Mouse (Mus musculus) erythroblast, embryonic 14.5 days (primary cell): ENCODE data around the gene Plgrkt.

ENCODE experiments used
- GATA1 ChIP-seq: IDR thresholded peaks from 2 replicates; pipeline ENCODE4 v1.6.1; 2012; ENCODE audit warnings: low read length, inconsistent platforms, mixed read lengths
- TAL1 ChIP-seq: IDR thresholded peaks from 3 replicates; pipeline ENCODE4 v1.6.1; 2012; ENCODE audit warnings: low read length, inconsistent platforms, mixed read lengths

- no peak for TF ChIP-seq GATA1
- TF ChIP-seq TAL1, result no peak
These were observed 18.6 kb upstream of the Plgrkt start for GRCm38 (mm10) chr19:29385822-29386221.
